Mouse (Mus musculus) heart, adult 18-20 months (tissue): ENCODE measurements around the gene Gfra1. TPM values are rescaled to one million over a fixed set of nuclear protein-coding genes. Genes with fewer than 3 reads are reported as not detected.

ENCODE experiments used
- DNase-seq, 2 experiments: peaks; one replicate each; pipeline ENCODE4 v3.0.0; 2021 to 2022; ENCODE audit warnings: mixed read lengths in 1 of 2
- total RNA-seq, 2 experiments: library from RNA; stranded (reverse); gene quantifications; 2 replicates each; pipeline ENCODE4 v1.2.3; 2021

Gene Gfra1
- total RNA-seq, 2 experiments from 2014 or later, result 4.9 TPM

GRCm38 (mm10) chr19:58256485-58256884 is 199.2 kb downstream of the Gfra1 start:
- no peak for DNase-seq

GRCm38 (mm10) chr19:58255394-58255793 is 200.3 kb downstream of the Gfra1 start:
- peak in 1 of 2 experiments; percentile 22 for DNase-seq

GRCm38 (mm10) chr19:58254172-58254571 is 201.5 kb downstream of the Gfra1 start:
- DNase-seq, result no peak

GRCm38 (mm10) chr19:58251698-58252097 is 204.0 kb downstream of the Gfra1 start:
- DNase-seq, result no peak

GRCm38 (mm10) chr19:58251095-58251494 is 204.6 kb downstream of the Gfra1 start:
- no peak for DNase-seq

GRCm38 (mm10) chr19:58250237-58250636 is 205.5 kb downstream of the Gfra1 start:
- no peak for DNase-seq

- no peak for DNase-seq
Observed at GRCm38 (mm10) chr19:58244148-58244547, 211.6 kb downstream of the Gfra1 start.

GRCm38 (mm10) chr19:58243604-58244003 is 212.1 kb downstream of the Gfra1 start:
- DNase-seq, result no peak

- DNase-seq, result no peak
Observed at GRCm38 (mm10) chr19:58238325-58238724, 217.4 kb downstream of the Gfra1 start.

- no peak for DNase-seq
Observed at GRCm38 (mm10) chr19:58227725-58228124, 228.0 kb downstream of the Gfra1 start.

GRCm38 (mm10) chr19:58226882-58227281 is 228.8 kb downstream of the Gfra1 start:
- no peak for DNase-seq

- DNase-seq, result no peak
Observed at GRCm38 (mm10) chr19:58220061-58220831, 235.5 kb downstream of the Gfra1 start.

GRCm38 (mm10) chr19:58217591-58217990 is 238.1 kb downstream of the Gfra1 start:
- DNase-seq, result no peak

GRCm38 (mm10) chr19:58206496-58207044 is 249.1 kb downstream of the Gfra1 start:
- no peak for DNase-seq

- no peak for DNase-seq
Observed at GRCm38 (mm10) chr19:58205470-58205869, 250.2 kb downstream of the Gfra1 start.

GRCm38 (mm10) chr19:58202627-58203026 is 253.1 kb downstream of the Gfra1 start:
- DNase-seq, result no peak

GRCm38 (mm10) chr19:58199679-58200078 is 256.0 kb downstream of the Gfra1 start:
- no peak for DNase-seq

- no peak for DNase-seq
Observed at GRCm38 (mm10) chr19:58193733-58194456, 261.8 kb downstream of the Gfra1 start.

GRCm38 (mm10) chr19:58190947-58191346 is 264.8 kb downstream of the Gfra1 start:
- DNase-seq, result no peak

- peak; percentile 17 to 18 for DNase-seq
Observed at GRCm38 (mm10) chr19:58186558-58186957, 269.2 kb downstream of the Gfra1 start.
